Mouse (Mus musculus) MEL (cell line): ENCODE measurements around the gene Pim1. TPM values are rescaled to one million over a fixed set of nuclear protein-coding genes. Genes with fewer than 3 reads are reported as not detected.

ENCODE experiments used
- DNase-seq: peaks from one replicate; pipeline ENCODE4 v3.0.0; 2011; ENCODE audit warnings: low read depth, low spot score
- H3K27ac ChIP-seq: 2 replicates; pipeline ENCODE4 v1.5.1; 2012; ENCODE audit warnings: low read depth, mild to moderate bottlenecking, control low read depth, low read length, moderate library complexity; ENCODE audit not compliant: control insufficient read depth
- H3K27me3 ChIP-seq, 2 experiments: fragments of 150-350 bp in 1 of 2; sonication (generic) in 1 of 2; 2 replicates each; pipeline ENCODE4 v1.6.1; 2012; ENCODE audit warnings: low read length in 2 of 2, mild to moderate bottlenecking in 2 of 2, improper control_type of control experiment in 1 of 2, moderate library complexity in 1 of 2; ENCODE audit not compliant: insufficient read depth in 2 of 2, control insufficient read depth in 1 of 2
- H3K36me3 ChIP-seq, 2 experiments: 2 replicates each; pipeline ENCODE4 v1.6.1; 2012 to 2014; ENCODE audit warnings: low read length in 2 of 2, improper control_type of control experiment in 1 of 2, inconsistent platforms in 1 of 2, mild to moderate bottlenecking in 1 of 2; ENCODE audit not compliant: insufficient read depth in 2 of 2, control insufficient read depth in 1 of 2
- H3K4me1 ChIP-seq, 2 experiments: fragments of 150-350 bp in 1 of 2; sonication (generic) in 1 of 2; 2 replicates each; pipeline ENCODE4 v1.6.1; 2012; ENCODE audit warnings: low read length in 2 of 2, improper control_type of control experiment in 1 of 2, mild to moderate bottlenecking in 1 of 2; ENCODE audit not compliant: insufficient read depth in 2 of 2, control insufficient read depth in 1 of 2
- H3K4me3 ChIP-seq, 2 experiments: fragments of 150-350 bp in 1 of 2; sonication (generic) in 1 of 2; 2 replicates each; pipeline ENCODE4 v1.5.1; 2012; ENCODE audit warnings: low read depth in 2 of 2, low read length in 2 of 2, mild to moderate bottlenecking in 2 of 2, moderate library complexity in 2 of 2, control low read depth in 1 of 2, improper control_type of control experiment in 1 of 2; ENCODE audit not compliant: control insufficient read depth in 1 of 2, insufficient read depth in 1 of 2
- H3K79me2 ChIP-seq: 2 replicates; pipeline ENCODE4 v1.6.1; 2012; ENCODE audit warnings: mild to moderate bottlenecking, low read length, moderate library complexity; ENCODE audit not compliant: control insufficient read depth, poor library complexity, insufficient read depth
- H3K9ac ChIP-seq: 2 replicates; pipeline ENCODE4 v1.6.1; 2012; ENCODE audit warnings: low read depth, mild to moderate bottlenecking, control low read depth, low read length, moderate library complexity; ENCODE audit not compliant: control insufficient read depth, poor library complexity, severe bottlenecking
- H3K9me3 ChIP-seq: fragments of 150-350 bp; sonication (generic); replicated peaks from 2 replicates; pipeline ENCODE4 v1.6.1; 2012; ENCODE audit warnings: mild to moderate bottlenecking, low read length, improper control_type of control experiment, moderate library complexity; ENCODE audit not compliant: insufficient read depth
- E2F4 ChIP-seq: IDR thresholded peaks from 2 replicates; pipeline ENCODE4 v1.6.1; 2011; ENCODE audit warnings: low read depth, low read length, improper control_type of control experiment, borderline replicate concordance
- ETS1 ChIP-seq: IDR thresholded peaks from 2 replicates; pipeline ENCODE4 v1.6.1; 2012; ENCODE audit warnings: low read depth, mild to moderate bottlenecking, inconsistent platforms, low read length, improper control_type of control experiment, moderate library complexity
- GATA1 ChIP-seq: IDR thresholded peaks from 2 replicates; pipeline ENCODE4 v1.6.1; 2011; ENCODE audit warnings: low read depth, low read length, improper control_type of control experiment
- KAT2A ChIP-seq: conservative IDR thresholded peaks from 2 replicates; pipeline ENCODE4 v1.6.1; 2012; ENCODE audit warnings: low read depth, low read length, improper control_type of control experiment, inconsistent platforms
- MAFK ChIP-seq: IDR thresholded peaks from 2 replicates; pipeline ENCODE4 v1.6.1; 2011; ENCODE audit warnings: low read depth, mild to moderate bottlenecking, low read length, improper control_type of control experiment, borderline replicate concordance
- MAX ChIP-seq: IDR thresholded peaks from 2 replicates; pipeline ENCODE4 v1.6.1; 2011; ENCODE audit warnings: low read length, improper control_type of control experiment
- MEF2A ChIP-seq: IDR thresholded peaks from 2 replicates; pipeline ENCODE4 v1.6.1; 2014; ENCODE audit warnings: low read depth, mild to moderate bottlenecking, inconsistent platforms, low read length, improper control_type of control experiment; ENCODE audit not compliant: poor library complexity, insufficient replicate concordance, severe bottlenecking; ENCODE audit errors: extremely low read depth
- MXI1 ChIP-seq: IDR thresholded peaks from 2 replicates; pipeline ENCODE4 v1.6.1; 2011; ENCODE audit warnings: mild to moderate bottlenecking, low read depth, low read length, improper control_type of control experiment
- MYB ChIP-seq: IDR thresholded peaks from 2 replicates; pipeline ENCODE4 v1.6.1; 2011; ENCODE audit warnings: mild to moderate bottlenecking, low read depth, low read length, improper control_type of control experiment
- POLR2A ChIP-seq, 2 experiments: IDR thresholded peaks; 2 replicates each; pipeline ENCODE4 v1.6.1; 2011 to 2012; ENCODE audit warnings: low read length in 2 of 2, mild to moderate bottlenecking in 2 of 2, control low read depth in 1 of 2, improper control_type of control experiment in 1 of 2, low read depth in 1 of 2, moderate library complexity in 1 of 2; ENCODE audit not compliant: control insufficient read depth in 1 of 2, insufficient read depth in 1 of 2, poor library complexity in 1 of 2
- POLR2AphosphoS2 ChIP-seq: IDR thresholded peaks from 2 replicates; pipeline ENCODE4 v1.6.1; 2011; ENCODE audit warnings: low read length, improper control_type of control experiment
- POLR2AphosphoS5 ChIP-seq: IDR thresholded peaks from 2 replicates; pipeline ENCODE4 v1.6.1; 2012; ENCODE audit warnings: low read depth, borderline replicate concordance, mild to moderate bottlenecking, inconsistent platforms, low read length, moderate library complexity, mixed read lengths
- RAD21 ChIP-seq: IDR thresholded peaks from 2 replicates; pipeline ENCODE4 v1.6.1; 2011; ENCODE audit warnings: mild to moderate bottlenecking, low read depth, low read length, improper control_type of control experiment
- RCOR1 ChIP-seq: IDR thresholded peaks from 2 replicates; pipeline ENCODE4 v1.6.1; 2012; ENCODE audit warnings: low read depth, mild to moderate bottlenecking, inconsistent platforms, low read length, improper control_type of control experiment
- SIN3A ChIP-seq: IDR thresholded peaks from 2 replicates; pipeline ENCODE4 v1.6.1; 2012; ENCODE audit warnings: low read length, improper control_type of control experiment, inconsistent platforms
- TAL1 ChIP-seq: IDR thresholded peaks from 2 replicates; pipeline ENCODE4 v1.6.1; 2012; ENCODE audit warnings: mild to moderate bottlenecking, inconsistent platforms, low read length, moderate library complexity, mixed read lengths
- TBP ChIP-seq: IDR thresholded peaks from 2 replicates; pipeline ENCODE4 v1.8.0; 2011; ENCODE audit warnings: low read depth, low read length, improper control_type of control experiment
- TCF12 ChIP-seq: IDR thresholded peaks from 2 replicates; pipeline ENCODE4 v1.6.1; 2014; ENCODE audit warnings: low read depth, mild to moderate bottlenecking, inconsistent platforms, low read length, improper control_type of control experiment, moderate library complexity
- UBTF ChIP-seq: IDR thresholded peaks from 2 replicates; pipeline ENCODE4 v1.6.1; 2012; ENCODE audit warnings: low read depth, mild to moderate bottlenecking, inconsistent platforms, low read length, improper control_type of control experiment, moderate library complexity, borderline replicate concordance; ENCODE audit not compliant: insufficient read depth
- USF2 ChIP-seq, 2 experiments: IDR thresholded peaks; 2 replicates each; pipeline ENCODE4 v1.6.1; 2011 to 2012; ENCODE audit warnings: improper control_type of control experiment in 2 of 2, low read length in 2 of 2, borderline replicate concordance in 1 of 2, inconsistent platforms in 1 of 2, low read depth in 1 of 2, mild to moderate bottlenecking in 1 of 2; ENCODE audit not compliant: insufficient read depth in 1 of 2
- ZC3H11A ChIP-seq: IDR thresholded peaks from 2 replicates; pipeline ENCODE4 v1.6.1; 2012; ENCODE audit warnings: low read depth, mild to moderate bottlenecking, inconsistent platforms, low read length, improper control_type of control experiment
- ZKSCAN1 ChIP-seq: IDR thresholded peaks from 2 replicates; pipeline ENCODE4 v1.6.1; 2012; ENCODE audit warnings: low read depth, mild to moderate bottlenecking, inconsistent platforms, low read length, improper control_type of control experiment, moderate library complexity
- ZNF384 ChIP-seq: IDR thresholded peaks from 2 replicates; pipeline ENCODE4 v1.6.1; 2012; ENCODE audit warnings: low read depth, mild to moderate bottlenecking, inconsistent platforms, low read length, improper control_type of control experiment
- polyA plus RNA-seq, 2 experiments: library from polyadenylated mRNA; stranded (reverse) in 1 of 2; unstranded in 1 of 2; fragments of >175 nt in 1 of 2; fragments of >200 nt in 1 of 2; gene quantifications; 2 replicates each; pipeline versions ENCODE4 v1.2.1 to v1.2.4; 2012; ENCODE audit warnings: low replicate concordance in 2 of 2, low read depth in 1 of 2; ENCODE audit not compliant: insufficient read length in 2 of 2, insufficient read depth in 1 of 2, missing spikeins in 1 of 2
- total RNA-seq: library from RNA; depleted of rRNA; stranded (reverse); fragments of 300-350 nt; gene quantifications from 2 replicates; pipeline ENCODE4 v1.2.3, GENCODE M21; 2012

The Pim1 gene
- total and polyA plus RNA-seq, 3 experiments: 30.6 to 52.1 TPM; not detected in 1

DNA sequence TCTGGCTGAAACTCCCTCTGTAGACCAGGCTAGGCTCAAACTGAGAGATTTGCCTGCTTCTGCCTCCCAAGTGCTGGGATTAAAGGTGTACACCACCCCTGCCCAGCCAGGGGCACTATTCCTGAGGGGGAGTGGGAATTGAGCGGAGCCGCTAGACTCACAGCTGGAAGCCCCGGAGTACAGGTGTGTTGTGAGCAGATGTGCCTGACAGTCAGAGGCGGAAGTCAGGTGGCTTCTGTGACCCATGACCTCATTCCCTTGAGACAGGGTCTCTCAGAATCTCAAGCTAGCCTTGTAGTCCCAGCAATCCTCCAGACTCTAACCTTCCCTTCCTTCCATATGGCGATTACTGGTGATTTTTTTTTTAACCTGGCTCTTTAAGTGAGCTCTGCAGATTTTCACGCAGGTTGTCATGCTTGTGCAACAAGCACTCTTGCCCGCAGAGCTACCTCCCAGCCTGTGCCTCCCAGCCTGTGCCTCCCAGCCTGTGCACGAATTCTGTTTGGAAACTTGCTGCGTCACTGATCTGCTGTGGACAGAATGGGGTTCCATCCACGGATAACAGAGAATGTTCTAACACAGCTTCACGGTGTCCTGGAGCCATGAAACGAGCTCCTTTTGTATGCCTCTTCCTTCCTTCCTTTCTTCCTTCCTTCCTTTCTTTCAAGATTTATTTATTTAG lies 18.5 kb downstream of the Pim1 start:
- no peak overlapping the region for H3K27ac ChIP-seq
- DNase-seq: no peak
- H3K9ac ChIP-seq: no peak overlapping the region
- no peaks in the 10 kb centered on the region for H3K79me2 ChIP-seq
- peaks cover 0 to 5% of the 10 kb centered on the region in 2 experiments; a peak in 1 of 4 replicates for H3K4me1 ChIP-seq
- H3K4me3 ChIP-seq: no peak overlapping the region
- no peaks in the 10 kb centered on the region for H3K36me3 ChIP-seq
- no peak for TF ChIP-seq MYB
- TF ChIP-seq ZC3H11A: no peak
- TF ChIP-seq KAT2A: no peak
- TF ChIP-seq POLR2AphosphoS5: no peak
- TF ChIP-seq RAD21: no peak
- no peak for TF ChIP-seq MXI1
- no peak for TF ChIP-seq GATA1
- TF ChIP-seq TBP: no peak
- no peak for TF ChIP-seq USF2 (IDR thresholded peaks at IDR 0.05; ENCODE audit: borderline replicate concordance in 1 of 2, insufficient read depth in 1 of 2, low read depth in 1 of 2, low read length in 2 of 2)
- TF ChIP-seq TAL1: no peak
- no peak for TF ChIP-seq TCF12
- TF ChIP-seq ZKSCAN1: no peak
- TF ChIP-seq RCOR1: no peak
- no peak for TF ChIP-seq POLR2A (IDR thresholded peaks at IDR 0.05; ENCODE audit: control insufficient read depth in 1 of 2, insufficient read depth in 1 of 2, low read depth in 1 of 2, low read length in 2 of 2, poor library complexity in 1 of 2)
- no peak for TF ChIP-seq ZNF384
- H3K9me3 ChIP-seq: no peaks in the 10 kb centered on the region
- H3K27me3 ChIP-seq: no peaks in the 10 kb centered on the region

- H3K27ac ChIP-seq: no peak overlapping the region
- TF ChIP-seq SIN3A: no peak
- no peak for TF ChIP-seq TAL1
- no peak for TF ChIP-seq MYB
- no peak for TF ChIP-seq UBTF
- no peak for TF ChIP-seq MAFK
- no peak for TF ChIP-seq MAX
- TF ChIP-seq POLR2AphosphoS2: no peak
- TF ChIP-seq ZNF384: no peak
- no peak for TF ChIP-seq ETS1
- no peak for TF ChIP-seq POLR2AphosphoS5
- no peak for TF ChIP-seq GATA1
- TF ChIP-seq MEF2A: no peak
- no peak for TF ChIP-seq E2F4
- TF ChIP-seq, all 39 proteins: peak for 0
- H3K36me3 ChIP-seq: no peaks in the 10 kb centered on the region
- no peaks in the 10 kb centered on the region for H3K27me3 ChIP-seq
- H3K4me1 ChIP-seq: 0 out of 4 replicates have a peak, but pooled peaks cover 0 to 2% of the 10 kb centered on the region in 2 experiments
- H3K9ac ChIP-seq: no peak overlapping the region
- H3K79me2 ChIP-seq: no peaks in the 10 kb centered on the region
- no peaks in the 10 kb centered on the region for H3K9me3 ChIP-seq
- DNase-seq: no peak
- no peak overlapping the region for H3K4me3 ChIP-seq
Measured at GRCm38 (mm10) chr17:29510691-29511090, 20.1 kb downstream of the Pim1 start.
